Mouse (Mus musculus) small intestine, adult 2 months (tissue): ENCODE results near the gene Sema6b.

Experiments
- CTCF ChIP-seq: fragments of 200-500 bp; IDR thresholded peaks from 2 replicates; pipeline ENCODE4 v1.5.1; 2012; ENCODE audit warnings: low read depth, mild to moderate bottlenecking, control low read depth, inconsistent platforms, low read length, moderate library complexity, mixed read lengths; ENCODE audit not compliant: insufficient replicate concordance, insufficient read length; ENCODE audit errors: extremely low read depth
- POLR2A ChIP-seq: fragments of 200-500 bp; IDR thresholded peaks from 2 replicates; pipeline ENCODE4 v1.6.1; 2012; ENCODE audit warnings: low read depth, mild to moderate bottlenecking, control low read depth, inconsistent platforms, low read length, moderate library complexity

- TF ChIP-seq POLR2A: no peak
- no peak for TF ChIP-seq CTCF
Observed at GRCm38 (mm10) chr17:56153643-56154042, 13.5 kb upstream of the Sema6b start.
